Mouse (Mus musculus): Measurements from ENCODE around the gene Igf1r.

The Igf1r gene

GRCm38 (mm10) chr7:68053002-68053624, 100.5 kb downstream of the Igf1r start:
- DNase-seq (ENCODE audit: low read depth): no peak

GRCm38 (mm10) chr7:68054498-68054897, 101.9 kb downstream of the Igf1r start:
- DNase-seq (ENCODE audit: low read depth): peak; percentile 75

GRCm38 (mm10) chr7:68054956-68055355, 102.3 kb downstream of the Igf1r start:
- peak; percentile 59 for DNase-seq (ENCODE audit: low read depth)

- DNase-seq (ENCODE audit: low read depth): no peak
These were observed 104.4 kb downstream of the Igf1r start for GRCm38 (mm10) chr7:68057010-68057409.

- DNase-seq (ENCODE audit: low read depth): no peak
These were observed 107.1 kb downstream of the Igf1r start for GRCm38 (mm10) chr7:68059690-68060089.

- no peak for DNase-seq (ENCODE audit: low read depth)
These were observed 108.8 kb downstream of the Igf1r start for GRCm38 (mm10) chr7:68061434-68061833.

- DNase-seq (ENCODE audit: low read depth): peak; percentile 63
These were observed 109.7 kb downstream of the Igf1r start for GRCm38 (mm10) chr7:68062170-68062848.

- DNase-seq (ENCODE audit: low read depth): no peak
These were observed 110.2 kb downstream of the Igf1r start for GRCm38 (mm10) chr7:68062849-68063208.

GRCm38 (mm10) chr7:68063711-68064110, 111.1 kb downstream of the Igf1r start:
- DNase-seq (ENCODE audit: low read depth): no peak

GRCm38 (mm10) chr7:68064120-68064519, 111.5 kb downstream of the Igf1r start:
- DNase-seq (ENCODE audit: low read depth): no peak

- DNase-seq (ENCODE audit: low read depth): no peak
These were observed 112.2 kb downstream of the Igf1r start for GRCm38 (mm10) chr7:68064647-68065362.

GRCm38 (mm10) chr7:68065904-68066303, 113.3 kb downstream of the Igf1r start:
- peak; percentile 38 for DNase-seq (ENCODE audit: low read depth)

- no peak for DNase-seq (ENCODE audit: low read depth)
These were observed 114.7 kb downstream of the Igf1r start for GRCm38 (mm10) chr7:68067321-68067720.

GRCm38 (mm10) chr7:68069324-68069723, 116.7 kb downstream of the Igf1r start:
- DNase-seq (ENCODE audit: low read depth): no peak

- DNase-seq (ENCODE audit: low read depth): no peak
These were observed 117.4 kb downstream of the Igf1r start for GRCm38 (mm10) chr7:68070030-68070429.

GRCm38 (mm10) chr7:68070626-68071025, 118.0 kb downstream of the Igf1r start:
- DNase-seq (ENCODE audit: low read depth): peak; percentile 83

GRCm38 (mm10) chr7:68071050-68071449, 118.4 kb downstream of the Igf1r start:
- DNase-seq (ENCODE audit: low read depth): no peak

GRCm38 (mm10) chr7:68071749-68072148, 119.1 kb downstream of the Igf1r start:
- DNase-seq (ENCODE audit: low read depth): no peak

- no peak for DNase-seq (ENCODE audit: low read depth)
These were observed 120.2 kb downstream of the Igf1r start for GRCm38 (mm10) chr7:68072524-68073459.

GRCm38 (mm10) chr7:68073460-68073806, 120.8 kb downstream of the Igf1r start:
- no peak for DNase-seq (ENCODE audit: low read depth)

GRCm38 (mm10) chr7:68074748-68075147, 122.1 kb downstream of the Igf1r start:
- no peak for DNase-seq (ENCODE audit: low read depth)

GRCm38 (mm10) chr7:68075401-68075800, 122.8 kb downstream of the Igf1r start:
- DNase-seq (ENCODE audit: low read depth): no peak
